Mouse (Mus musculus): ENCODE data around the gene Kif5a. TPM values are rescaled to one million over a fixed set of nuclear protein-coding genes. Genes with fewer than 3 reads are reported as not detected.

Kif5a gene
- polyA plus RNA-seq (2012; rRNA removed; ENCODE audit: low replicate concordance): 5.8 and 6.1 TPM in 2 replicates

DNA sequence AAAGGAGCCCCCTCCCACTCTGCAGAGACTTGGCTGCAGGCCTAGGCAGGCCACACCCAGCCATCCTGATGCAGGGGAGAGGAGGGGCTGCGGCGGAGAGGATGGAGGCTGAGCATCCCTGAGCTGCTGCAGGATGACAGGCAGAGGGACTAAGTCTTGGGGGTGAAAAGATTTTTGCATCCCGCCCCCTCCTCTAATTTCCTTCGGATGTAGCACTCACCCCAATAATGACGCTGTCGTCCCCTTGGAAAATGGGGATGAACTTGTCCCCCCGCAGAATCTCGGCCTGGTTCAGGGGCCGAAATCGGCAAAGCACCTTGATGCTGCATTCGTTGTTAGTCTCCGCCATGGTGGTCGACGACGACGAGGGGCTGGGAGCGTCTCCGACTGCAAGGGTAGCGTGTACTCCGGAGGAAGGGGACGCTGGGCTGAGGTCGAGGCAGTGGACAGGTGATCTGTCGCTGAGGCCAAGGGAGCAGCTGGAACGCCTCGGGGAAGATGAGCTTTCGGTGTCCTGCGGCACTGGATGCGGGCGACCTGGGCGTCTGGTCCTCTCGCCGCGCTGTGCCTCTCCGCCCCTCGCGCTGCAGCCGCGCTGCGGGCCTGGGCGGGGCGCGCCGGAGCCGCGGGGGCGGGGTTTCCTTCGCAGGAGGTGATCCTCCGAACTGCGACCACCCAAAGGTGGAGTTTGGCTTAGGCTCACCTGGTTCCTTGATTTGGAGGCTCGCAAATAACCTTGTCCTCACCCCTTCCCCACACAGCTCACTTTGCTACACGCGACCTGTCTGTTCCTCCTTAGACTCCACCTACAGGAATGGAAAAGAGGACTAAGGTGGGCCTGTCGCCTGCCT, at the start of gene Kif5a:
TSS of gene Kif5a (minus strand) at position 801 of the 851 bp plus-strand sequence.

DNA sequence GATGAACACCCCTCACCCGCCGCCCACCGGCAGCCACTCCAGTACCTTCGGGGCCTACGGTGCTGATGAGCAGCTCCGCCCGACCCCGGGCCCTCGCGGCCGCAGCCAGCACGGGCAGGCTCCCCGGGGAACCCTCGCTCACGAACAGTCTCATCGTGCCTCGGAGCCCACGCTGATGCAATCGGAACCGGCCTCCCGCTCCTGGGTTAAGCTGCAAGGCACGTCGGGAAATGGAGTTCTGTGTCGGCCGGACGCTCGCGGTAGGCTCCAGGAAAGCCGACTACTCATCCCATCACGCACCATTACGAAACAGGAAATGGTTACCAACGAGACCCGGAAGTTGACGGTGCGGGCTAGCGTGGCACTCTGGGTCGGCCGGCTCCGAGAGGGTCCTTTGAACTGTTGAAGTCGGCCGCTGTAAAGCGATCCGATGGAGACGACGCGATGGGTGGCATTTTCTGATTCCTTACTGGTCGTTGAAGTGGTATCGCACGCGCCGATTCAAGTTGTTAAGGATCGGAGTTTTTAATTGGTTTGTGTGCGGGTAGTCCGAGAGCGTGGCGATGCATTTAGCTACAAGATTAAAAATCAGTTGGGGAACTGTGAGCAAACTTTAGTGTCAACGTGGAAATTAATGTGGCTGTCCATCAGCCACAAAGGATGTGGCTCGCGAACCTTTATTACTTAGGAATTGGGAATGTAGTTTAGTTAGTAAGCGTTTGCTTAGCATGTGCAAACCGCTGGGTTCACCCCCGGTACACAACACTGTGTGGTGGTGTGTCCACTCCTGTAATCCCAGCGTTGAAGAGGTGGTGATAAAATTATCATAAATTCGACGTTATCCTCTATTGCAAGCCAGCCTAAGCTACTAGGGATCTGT, 48.6 kb upstream of the Kif5a start, which contains the start of gene Mars:
TSS of gene Mars (minus strand) at position 311 of the 880 bp plus-strand sequence.

DNA sequence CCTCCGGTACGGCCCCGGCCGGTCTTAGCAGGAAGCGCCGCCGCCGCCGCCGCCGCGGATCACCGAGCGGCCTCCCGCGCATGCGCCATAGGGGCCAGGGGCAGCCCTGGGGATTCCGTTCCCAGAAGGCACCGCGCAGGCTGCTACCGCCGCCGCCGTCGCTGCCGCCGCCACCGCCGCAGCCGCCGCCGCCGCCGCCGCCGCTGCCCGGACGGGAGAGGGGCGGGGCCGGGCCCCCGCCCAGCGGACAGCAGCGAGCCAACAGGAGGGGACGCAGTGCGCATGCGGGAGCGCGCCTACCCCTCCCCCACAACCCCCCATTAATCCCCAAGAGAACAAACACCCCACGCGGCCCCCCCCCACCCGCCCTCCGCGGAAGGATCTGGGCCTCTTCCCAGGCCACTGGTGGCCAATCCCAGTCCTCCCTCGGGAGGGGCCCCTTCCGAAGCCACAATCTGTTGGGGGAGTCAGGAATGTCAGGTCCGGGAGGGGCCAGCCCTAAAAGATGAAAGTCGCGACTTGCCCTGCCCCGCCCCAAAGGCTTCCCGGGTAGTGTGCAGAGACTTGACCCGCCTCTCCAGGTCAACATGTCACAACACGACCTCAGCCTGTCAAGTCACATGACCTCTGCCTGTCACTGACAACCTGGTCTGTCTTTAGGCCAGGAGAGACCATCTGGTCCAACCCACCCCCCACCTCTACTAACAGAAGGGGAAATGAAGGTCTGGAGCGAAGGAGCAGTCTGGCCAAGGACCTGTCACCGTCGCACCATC, 25.8 kb upstream of the Kif5a start, which contains the start of gene Mbd6:
TSS of gene Mbd6 (minus strand) at position 219 of the 773 bp plus-strand sequence.

DNA sequence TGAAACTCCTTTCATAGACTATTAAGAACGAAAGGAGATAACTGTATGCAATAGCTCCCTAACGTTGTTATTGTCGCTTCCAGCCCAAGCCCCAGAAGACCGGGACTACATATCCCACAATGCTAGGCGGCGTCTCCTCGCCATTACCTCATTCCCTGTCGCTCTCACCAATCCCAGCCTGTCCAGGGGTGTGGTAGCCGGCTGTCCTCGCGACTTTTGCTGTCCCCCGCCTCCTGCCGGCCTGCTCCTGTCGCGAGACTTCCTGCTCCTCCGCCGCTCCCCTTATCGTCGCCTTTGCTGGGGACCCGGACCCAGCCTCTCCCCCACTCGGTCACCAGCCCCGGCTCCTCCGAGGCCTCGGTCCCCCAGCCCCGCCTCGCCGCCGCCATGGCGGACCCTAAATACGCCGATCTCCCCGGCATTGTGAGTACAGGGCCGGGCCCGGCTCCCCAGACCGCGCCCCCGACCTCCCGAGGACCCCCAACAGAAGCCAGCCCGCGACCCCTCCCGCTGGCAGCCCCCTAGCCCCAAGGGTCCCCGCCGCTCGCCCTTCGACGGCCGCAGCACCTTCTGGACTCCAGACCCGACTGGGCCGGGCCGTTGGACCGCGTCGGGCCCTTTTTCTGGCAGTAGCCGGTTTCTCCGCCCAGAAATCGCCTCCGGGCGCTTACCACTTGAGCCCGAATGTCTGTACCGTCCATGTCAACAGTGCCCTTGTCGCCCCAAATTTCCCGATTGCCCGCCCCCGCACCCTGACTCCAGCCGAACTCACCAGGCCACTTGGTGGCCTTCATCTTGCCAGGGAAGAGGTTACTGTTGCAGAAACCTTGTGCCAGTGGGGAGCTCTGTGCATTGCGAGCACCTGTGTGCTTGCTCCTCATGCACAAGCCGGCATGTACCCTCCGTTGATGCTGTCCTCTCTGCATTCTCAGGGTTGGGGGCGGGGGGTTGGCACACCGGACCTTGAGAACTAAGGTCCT, 3.3 kb upstream of the Kif5a start, which contains the start of gene Dctn2:
TSS of gene Dctn2 (plus strand) at position 257 of the 980 bp plus-strand sequence.

DNA sequence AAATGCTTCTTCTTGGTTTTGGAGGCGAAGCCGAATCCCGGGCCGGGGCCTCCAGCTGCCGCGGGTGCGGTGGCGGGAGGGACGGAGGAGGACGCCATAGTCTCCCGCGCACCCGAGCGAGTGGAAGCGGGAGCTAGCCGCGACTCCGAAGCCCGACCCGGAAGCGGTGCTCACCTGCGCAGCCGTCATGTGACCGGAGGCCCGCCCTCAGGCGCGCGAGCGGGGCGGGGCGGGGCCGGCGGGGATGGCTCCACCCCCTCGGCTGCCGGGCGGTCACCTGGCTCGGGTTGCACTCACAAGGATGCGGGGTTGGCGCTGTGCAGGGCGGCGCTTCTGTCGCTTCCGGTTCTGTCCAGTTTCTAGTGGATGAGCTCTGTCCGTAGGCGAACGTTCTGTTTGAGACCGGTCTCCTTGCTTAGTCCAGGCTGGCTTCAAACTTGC, 51.7 kb downstream of the Kif5a start, which contains the start of gene Pip4k2c:
TSS of gene Pip4k2c (minus strand) at position 172 of the 441 bp plus-strand sequence.

DNA sequence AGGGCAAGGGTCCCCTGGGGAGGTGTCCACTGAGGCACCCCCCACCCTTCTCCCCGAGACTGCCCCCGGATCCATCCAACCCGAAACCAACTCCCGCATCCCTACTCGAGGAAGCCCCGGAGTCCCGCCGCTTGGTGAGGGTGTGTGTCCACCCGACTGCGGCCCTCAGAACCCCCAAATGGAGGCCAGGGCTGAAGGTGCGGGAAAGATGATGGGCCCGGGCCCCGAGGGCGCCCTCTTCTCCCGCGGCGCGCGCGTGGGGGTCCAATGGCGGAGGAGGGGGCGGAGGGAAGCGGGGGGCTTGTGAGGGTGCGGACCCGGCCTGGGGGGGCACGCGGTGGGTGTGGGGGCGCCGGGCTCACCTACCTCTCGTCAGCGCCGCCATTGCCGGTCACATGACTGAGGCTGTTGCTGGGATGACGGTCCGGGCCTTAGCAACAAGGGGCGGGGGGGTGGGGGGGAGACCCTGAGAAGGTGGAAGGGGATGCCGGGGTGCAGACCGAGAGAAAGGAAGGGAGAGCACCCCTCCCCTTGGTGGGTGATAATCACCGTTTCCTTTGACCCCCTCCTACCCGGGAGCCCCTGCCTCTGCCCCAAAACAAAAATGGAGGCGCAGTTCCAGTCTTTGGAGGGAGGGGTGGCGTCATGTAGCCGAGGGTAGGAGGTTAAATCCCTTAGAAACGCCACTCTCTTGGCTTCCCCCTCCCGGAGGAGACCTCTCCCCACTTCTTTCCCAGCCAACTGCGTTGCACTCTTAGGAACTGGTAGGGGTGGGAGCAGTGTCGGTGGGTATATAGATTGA, 67.6 kb downstream of the Kif5a start, which contains the start of gene Dtx3:
TSS of gene Dtx3 (minus strand) at position 401 of the 802 bp plus-strand sequence.

DNA sequence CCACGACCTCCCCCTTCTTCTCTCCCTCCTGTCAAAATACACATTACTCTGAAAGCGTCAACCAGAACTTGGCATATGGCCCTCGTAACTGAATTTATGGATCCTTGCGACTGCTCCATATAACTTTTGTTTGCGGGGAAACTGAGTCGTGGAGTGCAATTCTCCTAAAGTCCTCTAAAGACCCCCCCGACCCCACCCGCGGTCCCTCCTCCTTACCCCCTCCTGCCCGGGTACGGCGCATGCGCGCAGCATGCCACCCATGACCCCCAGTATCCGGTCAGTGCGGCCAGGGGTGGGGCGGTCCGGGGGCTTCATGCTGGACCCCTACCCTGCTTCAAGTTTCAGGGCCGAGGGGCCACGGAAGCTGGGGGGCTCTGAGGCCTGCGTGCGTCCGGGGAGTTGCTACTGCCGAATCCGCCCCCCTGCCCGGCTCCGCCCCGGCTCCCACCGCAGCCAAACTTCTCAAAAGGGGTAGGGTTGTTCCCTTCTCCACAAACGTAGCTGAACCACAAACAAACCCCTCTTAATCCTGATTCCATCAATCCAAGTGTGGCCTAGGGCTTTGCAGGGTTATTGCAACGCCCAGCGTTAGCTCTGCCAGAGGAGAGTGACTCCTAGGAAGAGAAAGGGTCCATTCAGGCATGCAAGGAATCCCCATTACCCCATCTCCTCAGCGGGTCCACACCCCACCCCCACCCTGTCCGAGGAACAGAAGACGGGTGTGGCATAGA, 73.3 kb downstream of the Kif5a start, which contains the start of gene Arhgef25:
TSS of gene Arhgef25 (minus strand) at position 433 of the 731 bp plus-strand sequence.

DNA sequence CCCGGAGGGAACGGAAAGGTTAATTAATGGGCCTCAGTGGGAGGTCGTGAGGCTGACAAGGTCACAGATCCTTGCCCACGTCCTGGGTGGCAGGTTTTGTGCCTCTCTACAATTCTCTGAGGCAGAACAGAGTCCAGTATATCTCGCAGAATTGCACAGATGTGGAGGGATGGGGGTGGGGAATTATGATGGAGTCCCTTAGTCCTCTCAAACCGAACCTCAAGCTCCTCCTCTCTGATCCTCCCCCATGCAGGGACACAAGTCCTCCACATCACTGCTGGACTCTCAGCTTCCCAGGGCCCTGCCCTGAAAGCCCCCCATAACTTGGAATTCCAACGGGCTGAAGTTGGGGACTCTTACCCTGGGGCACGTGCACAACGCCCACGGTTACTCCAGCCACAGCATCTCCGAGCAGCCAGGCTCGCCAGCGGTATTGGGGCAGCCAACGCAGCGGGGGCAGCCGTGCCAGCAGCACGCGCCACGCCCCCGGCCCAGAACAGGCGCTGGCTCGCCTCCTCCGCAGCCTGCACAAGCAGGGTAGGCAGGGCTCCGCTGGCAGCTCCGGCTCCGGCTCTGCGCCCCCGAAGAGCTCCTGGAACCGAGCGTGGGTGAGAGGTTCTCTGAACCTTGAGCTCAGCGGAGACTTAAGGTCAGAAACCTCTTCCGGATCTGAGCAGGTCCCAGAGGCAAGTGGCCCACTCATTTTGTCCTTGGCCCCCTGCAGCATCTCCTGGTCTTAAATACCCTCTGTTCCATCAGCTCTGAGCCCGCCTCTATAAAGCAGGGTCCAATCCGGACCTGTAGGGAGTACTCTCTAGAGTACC, 83.1 kb downstream of the Kif5a start, which contains the start of gene Slc26a10:
TSS of gene Slc26a10 (minus strand) at position 775 of the 824 bp plus-strand sequence.

Other genes starting within 250 kb of the Kif5a start
- gene Tsfm, start 232.5 kb downstream of the Kif5a start, polyA plus RNA-seq (2012; rRNA removed; ENCODE audit: low replicate concordance): 25.4 and 47.4 TPM in 2 replicates
- gene Mettl1, start 221.9 kb downstream of the Kif5a start, polyA plus RNA-seq (2012; rRNA removed; ENCODE audit: low replicate concordance): 18.1 and 27.7 TPM in 2 replicates
- 0.40 and 0.49 TPM in 2 replicates for gene Eef1akmt3, start 221.8 kb downstream of the Kif5a start, polyA plus RNA-seq (2012; rRNA removed; ENCODE audit: low replicate concordance)
- gene Cyp27b1, start 215.1 kb downstream of the Kif5a start, polyA plus RNA-seq (2012; rRNA removed; ENCODE audit: low replicate concordance): 0.26 and 0.52 TPM in 2 replicates
- gene March9, start 203.2 kb downstream of the Kif5a start, polyA plus RNA-seq (2012; rRNA removed; ENCODE audit: low replicate concordance): 3.9 and 7.0 TPM in 2 replicates
- gene Cdk4, start 199.8 kb downstream of the Kif5a start, polyA plus RNA-seq (2012; rRNA removed; ENCODE audit: low replicate concordance): 136 and 190 TPM in 2 replicates
- gene Tspan31, start 193.1 kb downstream of the Kif5a start, polyA plus RNA-seq (2012; rRNA removed; ENCODE audit: low replicate concordance): 52.9 and 96.6 TPM in 2 replicates
- 12.7 and 45.6 TPM in 2 replicates for gene Agap2, start 188.1 kb downstream of the Kif5a start, polyA plus RNA-seq (2012; rRNA removed; ENCODE audit: low replicate concordance)
- gene Os9, start 142.2 kb downstream of the Kif5a start, polyA plus RNA-seq (2012; rRNA removed; ENCODE audit: low replicate concordance): 69.6 and 79.2 TPM in 2 replicates
- gene B4galnt1, start 98.1 kb downstream of the Kif5a start, polyA plus RNA-seq (2012; rRNA removed; ENCODE audit: low replicate concordance): 109 and 214 TPM in 2 replicates
- 2.9 and 13.3 TPM in 2 replicates for gene Slc26a10, start 82.7 kb downstream of the Kif5a start, polyA plus RNA-seq (2012; rRNA removed; ENCODE audit: low replicate concordance)
- gene Arhgef25, start 73.3 kb downstream of the Kif5a start, polyA plus RNA-seq (2012; rRNA removed; ENCODE audit: low replicate concordance): 32.2 and 35.6 TPM in 2 replicates
- 184 and 195 TPM in 2 replicates for gene Dtx3, start 67.6 kb downstream of the Kif5a start, polyA plus RNA-seq (2012; rRNA removed; ENCODE audit: low replicate concordance)
- gene Pip4k2c, start 51.8 kb downstream of the Kif5a start, polyA plus RNA-seq (2012; rRNA removed; ENCODE audit: low replicate concordance): 29.6 and 40.7 TPM in 2 replicates
- 170 and 215 TPM in 2 replicates for gene Dctn2, start 3.0 kb upstream of the Kif5a start, polyA plus RNA-seq (2012; rRNA removed; ENCODE audit: low replicate concordance)
- gene Mbd6, start 25.7 kb upstream of the Kif5a start, polyA plus RNA-seq (2012; rRNA removed; ENCODE audit: low replicate concordance): 31.3 and 85.1 TPM in 2 replicates
- 59.7 TPM in 2 replicates for gene Mars, start 48.4 kb upstream of the Kif5a start, polyA plus RNA-seq (2012; rRNA removed; ENCODE audit: low replicate concordance)
- 29.3 and 60.2 TPM in 2 replicates for gene Arhgap9, start 58.6 kb upstream of the Kif5a start, polyA plus RNA-seq (2012; rRNA removed; ENCODE audit: low replicate concordance)
- 4.5 and 4.9 TPM in 2 replicates for gene Gli1, start 78.6 kb upstream of the Kif5a start, polyA plus RNA-seq (2012; rRNA removed; ENCODE audit: low replicate concordance)
- gene Inhbe, start 91.1 kb upstream of the Kif5a start, polyA plus RNA-seq (2012; rRNA removed; ENCODE audit: low replicate concordance): 0.07 TPM in 1 of 2 replicates, not detected in the other
- 0.19 TPM in 1 of 2 replicates, not detected in the other for gene Inhbc, start 107.1 kb upstream of the Kif5a start, polyA plus RNA-seq (2012; rRNA removed; ENCODE audit: low replicate concordance)
- gene R3hdm2, start 117.0 kb upstream of the Kif5a start, polyA plus RNA-seq (2012; rRNA removed; ENCODE audit: low replicate concordance): 105 and 111 TPM in 2 replicates
- gene Stac3, start 238.3 kb upstream of the Kif5a start, polyA plus RNA-seq (2012; rRNA removed; ENCODE audit: low replicate concordance): 1.9 and 95.5 TPM in 2 replicates